Mouse (Mus musculus): Measurements from ENCODE around the gene D10Wsu102e. TPM values are rescaled to one million over a fixed set of nuclear protein-coding genes. Genes with fewer than 3 reads are reported as not detected.
"Not testable (repeated sequence)": the region's sequence is repeated elsewhere in the genome, so short reads cannot be mapped to it uniquely, and the experiment has no call there.

D10Wsu102e gene
- polyA plus RNA-seq, 1 experiment from 2014 or later: 0.39 TPM

GRCm38 (mm10) chr10:83384456-83385215 lies 24.6 kb downstream of the D10Wsu102e start:
- Histone ChIP-seq H3K9ac (ENCODE audit: low read length) (no peak overlapping the region), H3K9me3 (replicated peaks; ENCODE audit: control insufficient read depth, low read length) (no peaks in the 10 kb centered on the region), H3K36me3 (ENCODE audit: control insufficient read depth, insufficient read depth) (no peaks in the 10 kb centered on the region), H3K27me3 (ENCODE audit: control insufficient read depth, insufficient read depth, low read length) (no peaks in the 10 kb centered on the region), H3K4me2 (ENCODE audit: low read depth, low read length) (no peak overlapping the region), H3K27ac (ENCODE audit: low read length) (no peak overlapping the region), H3K4me3 (ENCODE audit: low read length) (no peak overlapping the region), H3K4me1 (ENCODE audit: control insufficient read depth, insufficient read depth, low read length) (no peaks in the 10 kb centered on the region)
- no peak for ATAC-seq (replicated peaks; ENCODE audit: extremely low read depth, insufficient read depth, low FRiP score)
- WGBS: 88% methylated on average over 8 of the region's 8 CpGs

- Histone ChIP-seq H3K4me3 (ENCODE audit: low read length) (no peak overlapping the region), H3K9ac (ENCODE audit: low read length) (no peak overlapping the region), H3K4me1 (ENCODE audit: control insufficient read depth, insufficient read depth, low read length) (no peaks in the 10 kb centered on the region), H3K36me3 (ENCODE audit: control insufficient read depth, insufficient read depth) (no peaks in the 10 kb centered on the region), H3K4me2 (ENCODE audit: low read depth, low read length) (no peak overlapping the region), H3K27ac (ENCODE audit: low read length) (no peak overlapping the region), H3K9me3 (replicated peaks; ENCODE audit: control insufficient read depth, low read length) (no peaks in the 10 kb centered on the region), H3K27me3 (ENCODE audit: control insufficient read depth, insufficient read depth, low read length) (no peaks in the 10 kb centered on the region)
- no peak for ATAC-seq (replicated peaks; ENCODE audit: extremely low read depth, insufficient read depth, low FRiP score)
- 95% methylated on average over 7 of the region's 7 CpGs for WGBS
Measured at GRCm38 (mm10) chr10:83385330-83385910, 25.4 kb downstream of the D10Wsu102e start.

GRCm38 (mm10) chr10:83397336-83397735 lies 37.3 kb downstream of the D10Wsu102e start:
- WGBS: 86% methylated on average over 2 of the region's 2 CpGs
- Histone ChIP-seq H3K27ac (ENCODE audit: low read length) (no peak overlapping the region), H3K4me2 (ENCODE audit: low read depth, low read length) (no peak overlapping the region), H3K9me3 (replicated peaks; ENCODE audit: control insufficient read depth, low read length) (no peaks in the 10 kb centered on the region), H3K36me3 (ENCODE audit: control insufficient read depth, insufficient read depth) (no peaks in the 10 kb centered on the region), H3K4me3 (ENCODE audit: low read length) (no peak overlapping the region), H3K4me1 (ENCODE audit: control insufficient read depth, insufficient read depth, low read length) (no peaks in the 10 kb centered on the region), H3K9ac (ENCODE audit: low read length) (no peak overlapping the region), H3K27me3 (ENCODE audit: control insufficient read depth, insufficient read depth, low read length) (no peaks in the 10 kb centered on the region)
- no peak for ATAC-seq (replicated peaks; ENCODE audit: extremely low read depth, insufficient read depth, low FRiP score)

- not testable (repeated sequence) for H3K9ac ChIP-seq (ENCODE audit: low read length); H3K9me3 ChIP-seq (replicated peaks; ENCODE audit: control insufficient read depth, low read length); H3K4me2 ChIP-seq (ENCODE audit: low read depth, low read length); H3K27ac ChIP-seq (ENCODE audit: low read length); ATAC-seq (replicated peaks; ENCODE audit: extremely low read depth, insufficient read depth, low FRiP score); H3K4me1 ChIP-seq (ENCODE audit: control insufficient read depth, insufficient read depth, low read length); H3K4me3 ChIP-seq (ENCODE audit: low read length); H3K27me3 ChIP-seq (ENCODE audit: control insufficient read depth, insufficient read depth, low read length); H3K36me3 ChIP-seq (ENCODE audit: control insufficient read depth, insufficient read depth)
- WGBS: 79% methylated on average over 6 of the region's 7 CpGs
Measured at GRCm38 (mm10) chr10:83400896-83401295, 40.9 kb downstream of the D10Wsu102e start.

GRCm38 (mm10) chr10:83405031-83405430 lies 45.0 kb downstream of the D10Wsu102e start:
- Histone ChIP-seq H3K9ac (ENCODE audit: low read length) (no peak overlapping the region), H3K4me2 (ENCODE audit: low read depth, low read length) (no peak overlapping the region), H3K4me1 (ENCODE audit: control insufficient read depth, insufficient read depth, low read length) (no peaks in the 10 kb centered on the region), H3K27me3 (ENCODE audit: control insufficient read depth, insufficient read depth, low read length) (no peaks in the 10 kb centered on the region), H3K4me3 (ENCODE audit: low read length) (no peak overlapping the region), H3K27ac (ENCODE audit: low read length) (no peak overlapping the region), H3K36me3 (ENCODE audit: control insufficient read depth, insufficient read depth) (peaks cover 9% of the 10 kb centered on the region; the same call in 1 of the 2 replicates), H3K9me3 (replicated peaks; ENCODE audit: control insufficient read depth, low read length) (peaks cover 5% of the 10 kb centered on the region)
- ATAC-seq (replicated peaks; ENCODE audit: extremely low read depth, insufficient read depth, low FRiP score): no peak
- WGBS: 82% methylated on average over 11 of the region's 11 CpGs

- ATAC-seq (replicated peaks; ENCODE audit: extremely low read depth, insufficient read depth, low FRiP score): no peak
- 88% methylated on average over 11 of the region's 11 CpGs for WGBS
- Histone ChIP-seq H3K4me2 (ENCODE audit: low read depth, low read length) (no peak overlapping the region), H3K9ac (ENCODE audit: low read length) (no peak overlapping the region), H3K36me3 (ENCODE audit: control insufficient read depth, insufficient read depth) (peaks cover 9% of the 10 kb centered on the region; the same call in 1 of the 2 replicates), H3K27me3 (ENCODE audit: control insufficient read depth, insufficient read depth, low read length) (no peaks in the 10 kb centered on the region), H3K4me3 (ENCODE audit: low read length) (no peak overlapping the region), H3K9me3 (replicated peaks; ENCODE audit: control insufficient read depth, low read length) (peaks cover 5% of the 10 kb centered on the region), H3K4me1 (ENCODE audit: control insufficient read depth, insufficient read depth, low read length) (no peaks in the 10 kb centered on the region), H3K27ac (ENCODE audit: low read length) (no peak overlapping the region)
Measured at GRCm38 (mm10) chr10:83405711-83406110, 45.7 kb downstream of the D10Wsu102e start.

- Histone ChIP-seq H3K27ac (ENCODE audit: low read length) (no peak overlapping the region), H3K4me1 (ENCODE audit: control insufficient read depth, insufficient read depth, low read length) (no peaks in the 10 kb centered on the region), H3K36me3 (ENCODE audit: control insufficient read depth, insufficient read depth) (peaks cover 9% of the 10 kb centered on the region; the same call in 1 of the 2 replicates), H3K4me2 (ENCODE audit: low read depth, low read length) (no peak overlapping the region), H3K9ac (ENCODE audit: low read length) (no peak overlapping the region), H3K27me3 (ENCODE audit: control insufficient read depth, insufficient read depth, low read length) (no peaks in the 10 kb centered on the region), H3K4me3 (ENCODE audit: low read length) (no peak overlapping the region), H3K9me3 (replicated peaks; ENCODE audit: control insufficient read depth, low read length) (peaks cover 5% of the 10 kb centered on the region)
- no peak for ATAC-seq (replicated peaks; ENCODE audit: extremely low read depth, insufficient read depth, low FRiP score)
- 91% methylated on average over 10 of the region's 10 CpGs for WGBS
Measured at GRCm38 (mm10) chr10:83407141-83407540, 47.1 kb downstream of the D10Wsu102e start.

GRCm38 (mm10) chr10:83418466-83418865 lies 58.4 kb downstream of the D10Wsu102e start:
- H3K27me3 ChIP-seq (ENCODE audit: control insufficient read depth, insufficient read depth, low read length); H3K27ac ChIP-seq (ENCODE audit: low read length); ATAC-seq (replicated peaks; ENCODE audit: extremely low read depth, insufficient read depth, low FRiP score); H3K4me3 ChIP-seq (ENCODE audit: low read length); H3K4me2 ChIP-seq (ENCODE audit: low read depth, low read length); H3K36me3 ChIP-seq (ENCODE audit: control insufficient read depth, insufficient read depth); H3K9me3 ChIP-seq (replicated peaks; ENCODE audit: control insufficient read depth, low read length); H3K4me1 ChIP-seq (ENCODE audit: control insufficient read depth, insufficient read depth, low read length); H3K9ac ChIP-seq (ENCODE audit: low read length): not testable (repeated sequence)
- 96% methylated on average over 16 of the region's 16 CpGs for WGBS

- no peak overlapping the region for H3K4me2 ChIP-seq (ENCODE audit: low read depth, low read length)
- 84% methylated on average over 7 of the region's 7 CpGs for WGBS
- no peaks in the 10 kb centered on the region for H3K4me1 ChIP-seq (ENCODE audit: control insufficient read depth, insufficient read depth, low read length)
- H3K36me3 ChIP-seq (ENCODE audit: control insufficient read depth, insufficient read depth): no peaks in the 10 kb centered on the region
- H3K9ac ChIP-seq (ENCODE audit: low read length): no peak overlapping the region
- H3K4me3 ChIP-seq (ENCODE audit: low read length): no peak overlapping the region
- H3K9me3 ChIP-seq (replicated peaks; ENCODE audit: control insufficient read depth, low read length): peaks cover 12% of the 10 kb centered on the region
- ATAC-seq (replicated peaks; ENCODE audit: extremely low read depth, insufficient read depth, low FRiP score): no peak
- H3K27ac ChIP-seq (ENCODE audit: low read length): no peak overlapping the region
- H3K27me3 ChIP-seq (ENCODE audit: control insufficient read depth, insufficient read depth, low read length): no peaks in the 10 kb centered on the region
Measured at GRCm38 (mm10) chr10:83448582-83448981, 88.6 kb downstream of the D10Wsu102e start.
